9 mouse cellular contexts compared by ENCODE assay signal in genomic region chr3:153077846-153078703, GRCm38 (mm10).
DNase-seq lines count a peak whose midpoint lies in the region; ATAC-seq lines count a peak whose summit lies in the region.
"Had no signal": no experiment of that assay in that cellular context is flagged by ENCODE, and none has a peak within 500 bp of the region (broad histone marks: within the 10 kb centered on the region; RNA-seq: fewer than 3 reads in every experiment).

No protein-coding gene starts in this region.

- 82% methylated on average over 14 of the region's 14 CpGs for WGBS in midbrain, embryonic 14.5 days
- WGBS in midbrain, embryonic 15.5 days = 73% methylated on average over 14 of the region's 14 CpGs
- WGBS in heart, embryonic 12.5 days = 76% methylated on average over 14 of the region's 14 CpGs

- H3K27me3 ChIP-seq in midbrain, embryonic 14.5 days (ENCODE audit: control insufficient read depth, insufficient read depth, low read length) = no peaks in the 10 kb centered on the region
- H3K27me3 ChIP-seq in midbrain, embryonic 15.5 days (replicated peaks) = no peaks in the 10 kb centered on the region
- H3K27me3 ChIP-seq in heart, embryonic 12.5 days (replicated peaks) = no peaks in the 10 kb centered on the region; the same call in 1 of the 2 replicates

- DNase-seq in midbrain, embryonic 14.5 days = peak; percentile 25
- DNase-seq in frontal cortex, adult 2 months (ENCODE audit: extremely low spot score in 1 of 2, low spot score in 1 of 2) = peak; percentile 64 to 85
- peak; percentile 46 to 89 for DNase-seq in left cerebral cortex, adult 9 months (ENCODE audit: low spot score in 2 of 2)
- DNase-seq in telencephalon, adult 2 months (ENCODE audit: low read depth, low spot score) = peak; percentile 94
- no peak for DNase-seq in thymus, postnatal 10 days (ENCODE audit: low spot score in 2 of 2)
- DNase-seq in c-Kit-positive CD71-positive TER-119-positive erythroid progenitor cells, embryonic 14.5 days (ENCODE audit: low spot score) = no peak
- DNase-seq: kidney, adult 18-20 months had no signal

- no peak overlapping the region for H3K27ac ChIP-seq in midbrain, embryonic 14.5 days (replicated peaks; ENCODE audit: low read depth, low read length)
- H3K27ac ChIP-seq in midbrain, embryonic 15.5 days = no peak overlapping the region
- H3K27ac ChIP-seq in heart, embryonic 12.5 days (ENCODE audit: poor library complexity, severe bottlenecking) = no peak overlapping the region

- H3K9me3 ChIP-seq in midbrain, embryonic 14.5 days (ENCODE audit: control insufficient read depth, low read length) = no peaks in the 10 kb centered on the region
- H3K9me3 ChIP-seq in midbrain, embryonic 15.5 days = no peaks in the 10 kb centered on the region
- H3K9me3 ChIP-seq in heart, embryonic 12.5 days (replicated peaks) = no peaks in the 10 kb centered on the region

- H3K36me3 ChIP-seq in midbrain, embryonic 14.5 days (ENCODE audit: control insufficient read depth, insufficient read depth, low read length) = no peaks in the 10 kb centered on the region
- no peaks in the 10 kb centered on the region for H3K36me3 ChIP-seq in midbrain, embryonic 15.5 days (replicated peaks)
- H3K36me3 ChIP-seq in heart, embryonic 12.5 days = no peaks in the 10 kb centered on the region

- no peak overlapping the region for H3K4me2 ChIP-seq in midbrain, embryonic 14.5 days (ENCODE audit: low read length)
- no peak overlapping the region for H3K4me2 ChIP-seq in midbrain, embryonic 15.5 days
- H3K4me2 ChIP-seq in heart, embryonic 12.5 days = no peak overlapping the region

- no peak overlapping the region for H3K9ac ChIP-seq in midbrain, embryonic 14.5 days (replicated peaks; ENCODE audit: low read length)
- H3K9ac ChIP-seq in midbrain, embryonic 15.5 days = no peak overlapping the region
- H3K9ac ChIP-seq in heart, embryonic 12.5 days = no peak overlapping the region

- no peaks in the 10 kb centered on the region; the same call in 1 of the 2 replicates for H3K4me1 ChIP-seq in midbrain, embryonic 14.5 days (ENCODE audit: control insufficient read depth, insufficient read depth, low read length)
- peaks cover 4% of the 10 kb centered on the region; the same call in 1 of the 2 replicates for H3K4me1 ChIP-seq in midbrain, embryonic 15.5 days
- H3K4me1 ChIP-seq in heart, embryonic 12.5 days (replicated peaks) = no peaks in the 10 kb centered on the region

- ATAC-seq in midbrain, embryonic 14.5 days (ENCODE audit: low FRiP score, low TSS enrichment) = no peak
- no peak for ATAC-seq in midbrain, embryonic 15.5 days (replicated peaks)
- ATAC-seq in heart, embryonic 12.5 days (ENCODE audit: insufficient number of reproducible peaks, low FRiP score) = no peak

- H3K4me3 ChIP-seq in midbrain, embryonic 14.5 days (replicated peaks; ENCODE audit: low read depth, low read length) = no peak overlapping the region
- H3K4me3 ChIP-seq in midbrain, embryonic 15.5 days = no peak overlapping the region
- H3K4me3 ChIP-seq in heart, embryonic 12.5 days = no peak overlapping the region

Comparison
In these comparisons a context has a peak if more than half of its experiments do, and no peak if none do; other contexts are left out.
1. DNase-seq: peak in midbrain, embryonic 14.5 days (single experiment), frontal cortex, adult 2 months (2 of 2), left cerebral cortex, adult 9 months (2 of 2) and telencephalon, adult 2 months (single experiment); none in thymus, postnatal 10 days (0 of 2) and c-Kit-positive CD71-positive TER-119-positive erythroid progenitor cells, embryonic 14.5 days (single experiment).